Mouse (Mus musculus) lung, embryonic 14.5 days (tissue): ENCODE measurements around the gene Elfn2. TPM values are rescaled to one million over a fixed set of nuclear protein-coding genes. Genes with fewer than 3 reads are reported as not detected.
A peak's percentile ranks its signal among the peaks of the same experiment; 100 is the strongest.

ENCODE experiments used
- ATAC-seq: fragments of 200-750 bp; cut with Nextera tagmentation; 2 replicates; pipeline ENCODE4 v1.8.0; 2017; ENCODE audit warnings: mild to moderate bottlenecking, moderate TSS enrichment, moderate library complexity; ENCODE audit not compliant: insufficient read depth
- DNase-seq: peaks from one replicate; pipeline ENCODE4 v3.0.0-alpha.2; 2015
- H3K27ac ChIP-seq: fragments of 300-500 bp; sonication (generic); 2 replicates; pipeline ENCODE4 v1.5.1; 2014; ENCODE audit warnings: low read depth, mild to moderate bottlenecking, moderate library complexity
- H3K27me3 ChIP-seq: fragments of 300-500 bp; sonication (generic); 2 replicates; pipeline ENCODE4 v1.6.1; 2014; ENCODE audit warnings: low read length, control low read depth; ENCODE audit not compliant: insufficient read depth
- H3K36me3 ChIP-seq: fragments of 300-500 bp; sonication (generic); 2 replicates; pipeline ENCODE4 v1.6.1; 2014; ENCODE audit warnings: control low read depth; ENCODE audit not compliant: insufficient read depth
- H3K4me1 ChIP-seq: fragments of 300-500 bp; sonication (generic); 2 replicates; pipeline ENCODE4 v1.6.1; 2014; ENCODE audit warnings: antibody characterized with exemption, control low read depth; ENCODE audit not compliant: insufficient read depth
- H3K4me2 ChIP-seq: fragments of 300-500 bp; sonication (generic); 2 replicates; pipeline ENCODE4 v1.6.1; 2014; ENCODE audit warnings: mild to moderate bottlenecking
- H3K4me3 ChIP-seq: fragments of 300-500 bp; sonication (generic); 2 replicates; pipeline ENCODE4 v1.5.1; 2014; ENCODE audit warnings: low read depth, low read length
- H3K9ac ChIP-seq: fragments of 300-500 bp; sonication (generic); 2 replicates; pipeline ENCODE4 v1.6.1; 2014
- H3K9me3 ChIP-seq: fragments of 300-500 bp; sonication (generic); 2 replicates; pipeline ENCODE4 v1.6.1; 2016; ENCODE audit warnings: low read depth, low read length, control low read depth
- CTCF ChIP-seq: IDR thresholded peaks from 2 replicates; pipeline ENCODE4 v1.5.1; 2016; ENCODE audit warnings: antibody characterized with exemption, low read depth
- WGBS: fragments of 180-500 bp; shearing (Covaris S2); extraction: QIAGEN DNeasy Blood & Tissue Kit; methylation state at CpG from one replicate; pipeline ENCODE4 v1.1.7; 2014; 5-methylcytosine and 5-hydroxymethylcytosine counted together
- polyA plus RNA-seq: library from polyadenylated mRNA; unstranded; fragments of >200 nt; fragmentation: Nextera tagmentation; extraction: Ambion mirVana; gene quantifications from 2 replicates; pipeline ENCODE4 v1.2.1, GENCODE M21; 2014

The Elfn2 gene
- polyA plus RNA-seq, 1 experiment from 2014 or later, result 0.08 TPM

DNA sequence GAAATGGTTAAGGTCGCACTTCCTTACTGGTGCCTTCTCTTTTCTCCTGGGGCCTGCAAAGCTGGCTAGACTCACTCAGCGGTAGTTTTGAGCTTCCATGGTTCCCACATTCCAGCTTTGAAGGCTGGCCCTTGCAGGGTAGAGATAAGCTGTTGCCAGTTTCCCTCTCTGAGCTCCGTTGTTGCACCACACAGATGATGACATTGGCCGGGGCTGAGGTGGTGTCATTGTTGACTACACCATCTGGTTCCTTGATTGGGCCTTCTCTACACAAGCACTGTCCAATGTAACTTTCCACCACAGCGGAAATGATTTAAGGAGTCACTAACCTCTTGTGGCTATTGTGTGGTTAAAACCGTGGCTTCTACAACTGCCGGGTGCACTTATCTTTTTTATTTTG lies 2.0 kb upstream of the Elfn2 start:
- Histone ChIP-seq H3K27ac (no peak overlapping the region), H3K36me3 (no peaks in the 10 kb centered on the region), H3K4me1 (no peaks in the 10 kb centered on the region), H3K4me2 (no peak overlapping the region), H3K9ac (no peak overlapping the region), H3K4me3 (no peak overlapping the region), H3K9me3 (no peaks in the 10 kb centered on the region), H3K27me3 (peaks cover 50% of the 10 kb centered on the region)
- DNase-seq (peak; percentile 10), ATAC-seq (no peak)
- no peak for TF ChIP-seq CTCF
- 55% methylated on average over 7 of the region's 7 CpGs for WGBS

- DNase-seq (peak; percentile 89), ATAC-seq (no peak)
- H3K36me3 ChIP-seq, result no peaks in the 10 kb centered on the region
- H3K4me1 ChIP-seq, result no peaks in the 10 kb centered on the region
- TF ChIP-seq CTCF, result peak; percentile 82
- H3K27me3 ChIP-seq, result peaks cover 54% of the 10 kb centered on the region
- no peak overlapping the region for H3K9ac ChIP-seq
- 1% methylated on average over 16 of the region's 16 CpGs for WGBS
- H3K9me3 ChIP-seq, result no peaks in the 10 kb centered on the region
- no peak overlapping the region for H3K4me2 ChIP-seq
- no peak overlapping the region for H3K4me3 ChIP-seq
- H3K27ac ChIP-seq, result no peak overlapping the region
Observed at GRCm38 (mm10) chr15:78720094-78720493, 1.5 kb upstream of the Elfn2 start.

DNA sequence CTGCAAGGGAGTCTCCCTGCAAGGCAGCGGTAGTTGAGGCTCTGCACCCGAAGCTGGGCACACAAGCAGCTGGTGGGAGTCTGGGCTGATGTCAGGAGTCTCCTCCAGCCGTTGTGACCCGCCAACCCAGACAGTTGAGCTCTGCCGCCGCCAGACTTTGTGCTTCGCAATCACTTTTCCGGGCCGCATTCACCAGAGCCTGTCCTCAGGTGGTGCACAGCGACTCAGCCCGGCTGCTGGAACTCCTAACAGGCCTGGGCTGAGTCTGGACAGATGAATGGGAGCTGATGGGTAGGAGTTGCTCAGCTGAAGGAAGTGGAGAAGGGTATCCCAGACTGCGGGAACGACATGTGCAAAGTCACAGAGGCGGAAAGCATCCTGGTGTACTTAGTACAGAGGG lies 845 bp upstream of the Elfn2 start:
- ATAC-seq (no peak), DNase-seq (peak; percentile 12)
- Histone ChIP-seq H3K9ac (no peak overlapping the region), H3K9me3 (no peaks in the 10 kb centered on the region), H3K4me2 (no peak overlapping the region), H3K27ac (no peak overlapping the region), H3K4me1 (no peaks in the 10 kb centered on the region), H3K27me3 (peaks cover 61% of the 10 kb centered on the region), H3K4me3 (peak overlapping the region; percentile 39; the same call in 1 of the 2 replicates), H3K36me3 (no peaks in the 10 kb centered on the region)
- TF ChIP-seq CTCF, result no peak
- WGBS, result 10% methylated on average over 14 of the region's 14 CpGs

GRCm38 (mm10) chr15:78716936-78717335 lies 1.6 kb downstream of the Elfn2 start:
- Histone ChIP-seq H3K4me1 (no peaks in the 10 kb centered on the region), H3K4me3 (no peak overlapping the region), H3K27ac (no peak overlapping the region), H3K27me3 (peaks cover 86% of the 10 kb centered on the region), H3K9ac (no peak overlapping the region), H3K36me3 (no peaks in the 10 kb centered on the region), H3K4me2 (no peak overlapping the region), H3K9me3 (no peaks in the 10 kb centered on the region)
- 44% methylated on average over 13 of the region's 13 CpGs for WGBS
- DNase-seq (no peak), ATAC-seq (no peak)
- TF ChIP-seq CTCF, result no peak

- H3K4me2 ChIP-seq, result no peak overlapping the region
- no peak for ATAC-seq
- H3K36me3 ChIP-seq, result no peaks in the 10 kb centered on the region
- TF ChIP-seq CTCF, result no peak
- H3K4me3 ChIP-seq, result no peak overlapping the region
- peaks cover 97% of the 10 kb centered on the region for H3K27me3 ChIP-seq
- WGBS, result 34% methylated on average over 5 of the region's 5 CpGs
- DNase-seq, result no peak
- no peaks in the 10 kb centered on the region for H3K4me1 ChIP-seq
- no peak overlapping the region for H3K27ac ChIP-seq
- no peak overlapping the region for H3K9ac ChIP-seq
- no peaks in the 10 kb centered on the region for H3K9me3 ChIP-seq
Observed at GRCm38 (mm10) chr15:78715856-78716255, 2.7 kb downstream of the Elfn2 start.

DNA sequence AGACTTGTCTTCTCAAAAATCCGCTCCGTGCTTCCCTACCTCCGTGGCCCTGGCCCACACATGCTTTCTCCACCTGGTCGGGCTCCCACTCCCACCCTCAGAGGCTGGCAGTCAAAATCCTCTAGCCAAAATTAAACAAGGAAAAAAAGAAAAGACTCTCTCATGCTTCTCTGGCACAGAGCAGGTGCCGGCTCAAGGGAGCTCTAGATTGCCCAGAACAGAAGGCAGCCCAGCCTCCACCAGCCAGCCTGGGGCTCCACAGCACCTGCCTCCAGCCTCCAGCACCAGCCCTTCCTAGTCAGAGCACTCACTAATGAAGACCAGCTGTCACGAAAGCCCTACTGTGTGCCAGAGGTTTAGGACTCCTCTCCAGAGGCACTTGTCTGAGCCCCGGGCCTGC lies 4.8 kb downstream of the Elfn2 start:
- no peak overlapping the region for H3K9ac ChIP-seq
- no peaks in the 10 kb centered on the region for H3K9me3 ChIP-seq
- H3K36me3 ChIP-seq, result no peaks in the 10 kb centered on the region
- no peak for ATAC-seq
- DNase-seq, result no peak
- no peak for TF ChIP-seq CTCF
- WGBS, result 76% methylated on average over 7 of the region's 7 CpGs
- no peak overlapping the region for H3K4me3 ChIP-seq
- peaks cover 89% of the 10 kb centered on the region for H3K27me3 ChIP-seq
- H3K27ac ChIP-seq, result no peak overlapping the region
- H3K4me1 ChIP-seq, result no peaks in the 10 kb centered on the region
- H3K4me2 ChIP-seq, result no peak overlapping the region

DNA sequence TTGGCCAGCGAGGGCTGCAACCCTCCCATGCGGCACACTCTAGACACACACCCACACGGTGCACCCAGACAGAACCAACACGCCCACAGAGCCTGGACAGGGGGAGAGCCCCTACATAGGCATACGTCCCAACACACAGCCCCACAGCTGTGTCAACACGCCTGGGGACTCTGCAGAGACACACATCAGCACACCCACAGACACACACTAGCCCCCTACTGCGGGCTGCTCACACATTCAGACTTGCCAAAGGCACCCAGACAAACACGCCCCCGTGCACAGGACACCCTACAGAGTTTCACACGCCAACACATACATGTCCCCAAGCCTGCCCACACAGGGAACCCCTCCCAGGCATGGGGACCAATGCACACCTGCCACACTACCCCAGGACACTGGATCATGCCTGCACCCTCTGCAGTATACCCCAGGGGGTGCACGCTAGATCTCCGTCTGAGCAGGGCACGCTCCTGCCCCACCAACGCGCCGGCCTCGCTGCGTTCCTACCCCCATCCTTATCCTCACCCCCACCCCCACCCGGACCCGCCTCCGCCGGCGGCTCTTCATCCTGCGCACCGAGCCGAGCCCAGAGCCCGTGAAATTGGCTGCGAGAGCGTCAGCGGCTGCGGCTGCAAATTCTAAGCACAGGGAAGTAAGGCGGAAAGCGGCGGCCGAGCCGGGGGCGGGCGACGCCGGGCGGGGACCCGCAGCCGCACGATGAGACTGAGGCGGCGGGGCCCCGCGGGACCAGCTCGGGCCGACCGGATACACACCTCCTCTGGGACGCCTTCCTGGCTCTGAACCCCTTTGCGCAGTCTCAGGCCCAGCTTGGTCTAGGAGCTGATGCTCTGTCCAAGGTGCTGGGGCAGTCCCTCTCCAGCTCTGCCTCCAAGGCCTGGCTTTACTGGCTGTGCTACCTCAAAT lies 6.0 kb downstream of the Elfn2 start:
- Histone ChIP-seq H3K36me3 (no peaks in the 10 kb centered on the region), H3K9ac (no peak overlapping the region), H3K4me3 (peak overlapping the region; percentile 4; the same call in 1 of the 2 replicates), H3K9me3 (no peaks in the 10 kb centered on the region), H3K27me3 (peaks cover 77% of the 10 kb centered on the region), H3K4me2 (peak overlapping the region; percentile 37; the same call in 1 of the 2 replicates), H3K4me1 (no peaks in the 10 kb centered on the region), H3K27ac (no peak overlapping the region)
- DNase-seq (peak; percentile 52), ATAC-seq (no peak)
- 7% methylated on average over 53 of the region's 53 CpGs for WGBS
- no peak for TF ChIP-seq CTCF
